In genomic region chr14:102981441-102982015, GRCm38 (mm10) we compare ENCODE assay signal across 9 mouse cellular contexts. TPM values are rescaled to one million over a fixed set of nuclear protein-coding genes. Genes with fewer than 3 reads are reported as not detected.
A peak's percentile ranks its signal among the peaks of the same experiment; 100 is the strongest.
DNase-seq lines count a peak whose midpoint lies in the region; ATAC-seq and TF ChIP-seq lines count a peak whose summit lies in the region.
"Had no signal": no experiment of that assay in that cellular context is flagged by ENCODE, and none has a peak within 500 bp of the region (broad histone marks: within the 10 kb centered on the region; RNA-seq: fewer than 3 reads in every experiment).

No protein-coding gene starts in this region.

- ATAC-seq in intestine, postnatal 0 days, result peak; percentile 23; the same call in 1 of the 2 replicates
- peak; percentile 18; the same call in 1 of the 2 replicates for ATAC-seq in limb, embryonic 11.5 days (ENCODE audit: insufficient number of reproducible peaks, low FRiP score, low TSS enrichment, low read depth)
- ATAC-seq in midbrain, embryonic 11.5 days (ENCODE audit: low FRiP score), result peak; percentile 40

- TF ChIP-seq CTCF in intestine, postnatal 0 days (IDR thresholded peaks at IDR 0.05; ENCODE audit: low read depth), result peak; percentile 64
- no peak for TF ChIP-seq CTCF in small intestine, adult 2 months (IDR thresholded peaks at IDR 0.05; ENCODE audit: extremely low read depth, insufficient read length, insufficient replicate concordance, low read depth, low read length)

- peak overlapping the region; percentile 62 for H3K9ac ChIP-seq in intestine, postnatal 0 days (ENCODE audit: low read depth, low read length)
- H3K9ac ChIP-seq in limb, embryonic 11.5 days (ENCODE audit: low read length), result peak overlapping the region; percentile 82
- H3K9ac ChIP-seq in midbrain, embryonic 11.5 days (ENCODE audit: low read length), result peak overlapping the region; percentile 61

- peak overlapping the region; percentile 95 for H3K4me2 ChIP-seq in intestine, postnatal 0 days (replicated peaks; ENCODE audit: low read depth)
- peak overlapping the region; percentile 95 for H3K4me2 ChIP-seq in limb, embryonic 11.5 days (ENCODE audit: low read depth, severe bottlenecking)
- peak overlapping the region; percentile 98 for H3K4me2 ChIP-seq in midbrain, embryonic 11.5 days

- peak; percentile 71 for DNase-seq in adrenal gland, postnatal 10 days
- peak; percentile 30 for DNase-seq in embryo, embryonic 11.5 days (ENCODE audit: low read depth, low spot score)
- peak; percentile 97 for DNase-seq in heart, adult 11 months
- DNase-seq in limb, embryonic 11.5 days (ENCODE audit: low spot score), result peak; percentile 77
- DNase-seq in midbrain, embryonic 11.5 days (ENCODE audit: low spot score, missing footprints), result peak; percentile 96
- no peak for DNase-seq in c-Kit-positive CD71-positive TER-119-positive erythroid progenitor cells, embryonic 14.5 days (ENCODE audit: low spot score)

- H3K4me1 ChIP-seq in intestine, postnatal 0 days (replicated peaks; ENCODE audit: control insufficient read depth, insufficient read depth, low read length), result peaks cover 7% of the 10 kb centered on the region; the same call in 1 of the 2 replicates
- H3K4me1 ChIP-seq in limb, embryonic 11.5 days (ENCODE audit: control insufficient read depth, insufficient read depth, low read length), result 0 out of 2 replicates have a peak, but pooled peaks cover 3% of the 10 kb centered on the region
- no peaks in the 10 kb centered on the region; the same call in 1 of the 2 replicates for H3K4me1 ChIP-seq in midbrain, embryonic 11.5 days (ENCODE audit: control insufficient read depth, insufficient read depth, low read length)
- H3K4me1 ChIP-seq in small intestine, adult 2 months (ENCODE audit: control insufficient read depth, insufficient read depth, insufficient read length, low read length), result no peaks in the 10 kb centered on the region; the same call in 1 of the 2 replicates

- H3K9me3 ChIP-seq in intestine, postnatal 0 days (ENCODE audit: control insufficient read depth), result no peaks in the 10 kb centered on the region
- H3K9me3 ChIP-seq in limb, embryonic 11.5 days (ENCODE audit: control insufficient read depth, low read length), result no peaks in the 10 kb centered on the region
- no peaks in the 10 kb centered on the region for H3K9me3 ChIP-seq in midbrain, embryonic 11.5 days (ENCODE audit: control insufficient read depth, low read length)

- H3K27ac ChIP-seq in intestine, postnatal 0 days (ENCODE audit: low read depth, low read length), result peak overlapping the region; percentile 80
- peak overlapping the region; percentile 59; the same call in 1 of the 2 replicates for H3K27ac ChIP-seq in limb, embryonic 11.5 days (replicated peaks; ENCODE audit: low read depth, low read length)
- no peak overlapping the region for H3K27ac ChIP-seq in midbrain, embryonic 11.5 days (ENCODE audit: low read depth, low read length)
- H3K27ac ChIP-seq in small intestine, adult 2 months (ENCODE audit: insufficient read depth, low read depth, low read length), result peak overlapping the region; percentile 62

- no peak for TF ChIP-seq POLR2A in small intestine, adult 2 months (IDR thresholded peaks at IDR 0.05; ENCODE audit: low read depth, low read length)

- peak overlapping the region; percentile 64 for H3K4me3 ChIP-seq in intestine, postnatal 0 days (ENCODE audit: low read depth, low read length)
- peak overlapping the region; percentile 62 for H3K4me3 ChIP-seq in limb, embryonic 11.5 days (ENCODE audit: low read depth, low read length)
- H3K4me3 ChIP-seq in midbrain, embryonic 11.5 days (ENCODE audit: low read depth, low read length), result peak overlapping the region; percentile 50
- peak overlapping the region; percentile 75 for H3K4me3 ChIP-seq in small intestine, adult 2 months (ENCODE audit: low read depth, low read length)
- H3K4me3 ChIP-seq: myocyte had no signal

- WGBS in intestine, postnatal 0 days, result under 1% methylated on average over 61 of the region's 62 CpGs
- WGBS in limb, embryonic 11.5 days, result under 1% methylated on average over 55 of the region's 62 CpGs
- WGBS in midbrain, embryonic 11.5 days, result under 1% methylated on average over 53 of the region's 62 CpGs
- WGBS in small intestine, adult 2 months, result under 1% methylated on average over 62 of the region's 62 CpGs

- no peaks in the 10 kb centered on the region for H3K36me3 ChIP-seq in intestine, postnatal 0 days (ENCODE audit: control insufficient read depth, insufficient read depth)
- H3K36me3 ChIP-seq in limb, embryonic 11.5 days (ENCODE audit: control insufficient read depth, insufficient read depth, low read length), result no peaks in the 10 kb centered on the region
- H3K36me3 ChIP-seq in midbrain, embryonic 11.5 days (ENCODE audit: control insufficient read depth, insufficient read depth, low read length), result no peaks in the 10 kb centered on the region
- H3K36me3 ChIP-seq in small intestine, adult 2 months (ENCODE audit: control insufficient read depth, insufficient read depth, low read length), result no peaks in the 10 kb centered on the region

- H3K27me3 ChIP-seq in intestine, postnatal 0 days (replicated peaks; ENCODE audit: control insufficient read depth, insufficient read depth, low read length), result peaks cover 7% of the 10 kb centered on the region; the same call in 1 of the 2 replicates
- no peaks in the 10 kb centered on the region for H3K27me3 ChIP-seq in limb, embryonic 11.5 days (ENCODE audit: control insufficient read depth, insufficient read depth, low read length)
- peaks cover 12% of the 10 kb centered on the region for H3K27me3 ChIP-seq in midbrain, embryonic 11.5 days (ENCODE audit: control insufficient read depth, insufficient read depth, low read length)
- no peaks in the 10 kb centered on the region for H3K27me3 ChIP-seq in small intestine, adult 2 months (ENCODE audit: control insufficient read depth, insufficient read depth, low read length)

RNA-seq across cellular contexts. Expression of gene Kctd12, which starts 0.9 kb away (rescaled TPM):
- 10 to 100 TPM; 55.1 to 55.2 TPM for total RNA-seq in adrenal gland, postnatal 10 days (2021)
- polyA plus RNA-seq in intestine, postnatal 0 days (2015; fragmentation: Nextera tagmentation; extraction: Ambion mirVana), result 6.4 and 7.0 TPM in 2 replicates
- polyA plus RNA-seq in limb, embryonic 11.5 days (2014; fragmentation: Nextera tagmentation; extraction: Ambion mirVana), result 22.8 and 24.7 TPM in 2 replicates
- polyA plus RNA-seq in midbrain, embryonic 11.5 days (2014; fragmentation: Nextera tagmentation; extraction: Ambion mirVana), result 9.3 and 13.7 TPM in 2 replicates
- polyA plus RNA-seq in small intestine, adult 2 months (2012; rRNA removed), result 10.7 and 25.5 TPM in 2 replicates
- polyA plus RNA-seq: myocyte had no signal
